Mouse (Mus musculus): ENCODE measurements at regions not wholly inside any gene's neighbourhood (a gene's known extent, or its start where the extent isn't known, plus 50 kb on each side); places are given as distances from the start of the nearest gene placed in this dataset.

DNA sequence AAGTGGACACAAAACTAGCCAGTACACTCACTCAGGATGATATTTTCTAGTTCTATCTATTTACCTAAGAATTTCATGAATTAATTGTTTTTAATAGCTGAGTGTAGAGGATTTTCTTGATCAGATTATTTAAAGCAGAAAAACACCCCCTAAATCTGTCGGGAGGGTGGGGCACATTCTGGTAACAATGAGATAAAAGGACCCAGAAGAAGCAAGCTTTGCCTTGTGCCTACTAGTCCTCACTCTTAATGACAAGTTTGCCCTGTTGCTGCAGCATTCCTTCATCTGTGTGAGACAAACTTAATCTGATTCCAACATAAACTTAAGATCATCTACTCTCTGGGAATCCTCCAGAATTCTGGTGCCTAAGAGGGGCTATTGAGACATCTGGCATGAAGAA lies 288.1 kb downstream of the Pcsk1 start:
- TF ChIP-seq CTCF (IDR thresholded peaks at IDR 0.05) (no peak), EP300 (IDR thresholded peaks at IDR 0.05) (no peak)

All from lung, postnatal 0 days (tissue).